Mouse (Mus musculus) spleen, adult 2 months (tissue): ENCODE results near the gene Axin1.

Experiments used
- CTCF ChIP-seq: fragments of 200-500 bp; IDR thresholded peaks from 2 replicates; pipeline ENCODE4 v1.5.1; 2011; ENCODE audit warnings: mild to moderate bottlenecking, inconsistent platforms; ENCODE audit not compliant: insufficient read depth, insufficient read length, insufficient replicate concordance; ENCODE audit errors: extremely low read depth
- POLR2A ChIP-seq: fragments of 200-500 bp; IDR thresholded peaks from 2 replicates; pipeline ENCODE4 v1.6.1; 2011; ENCODE audit warnings: low read depth, low read length, inconsistent platforms

- TF ChIP-seq CTCF = no peak
- TF ChIP-seq POLR2A = no peak
Observed at GRCm38 (mm10) chr17:26231156-26231555, 92.7 kb downstream of the Axin1 start.
